Mouse (Mus musculus): ENCODE results near the gene Fbxl18. TPM values are rescaled to one million over a fixed set of nuclear protein-coding genes. Genes with fewer than 3 reads are reported as not detected.

The Fbxl18 gene
- total and polyA plus RNA-seq, 3 experiments = 4.6 to 7.4 TPM; not detected in 1

DNA sequence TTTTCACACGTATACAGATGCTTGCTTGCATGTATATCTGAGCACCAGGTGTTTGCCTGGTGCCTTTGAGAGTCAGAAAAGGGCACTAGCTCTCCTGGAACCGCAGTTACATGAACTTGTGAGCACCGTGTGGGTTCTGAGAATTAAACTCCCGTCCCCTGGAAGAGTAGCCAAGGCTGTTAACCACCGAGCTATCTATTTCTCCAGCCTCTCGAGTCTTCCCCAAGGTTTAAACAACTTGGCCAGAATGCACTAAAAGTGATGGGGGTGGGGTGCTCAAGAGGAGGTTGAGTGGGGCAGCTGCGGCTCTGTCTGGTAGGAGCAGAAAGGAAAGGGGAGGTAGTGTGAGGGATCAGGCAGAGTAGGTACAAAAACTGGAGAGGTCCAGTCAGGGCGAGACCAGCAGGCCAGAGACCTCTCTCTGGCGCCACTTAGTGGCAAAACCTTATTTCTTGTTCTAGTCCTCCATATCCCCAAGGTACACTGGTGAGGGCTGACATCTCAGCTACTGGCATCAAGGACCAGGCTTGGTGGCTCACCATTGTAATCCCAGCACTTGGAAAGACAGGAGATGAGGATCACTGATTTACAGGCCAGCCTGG lies 37.0 kb upstream of the Fbxl18 start:
- peaks cover 4% of the 10 kb centered on the region; the same call in 1 of the 2 replicates for H3K79me2 ChIP-seq (ENCODE audit: control insufficient read depth, insufficient read depth, low read length, poor library complexity)
- H3K36me3 ChIP-seq (ENCODE audit: control insufficient read depth in 1 of 2, insufficient read depth in 2 of 2, low read length in 2 of 2) = peaks cover 0 to 12% of the 10 kb centered on the region in 2 experiments; a peak in 2 of 4 replicates
- H3K4me3 ChIP-seq (ENCODE audit: control insufficient read depth in 1 of 2, insufficient read depth in 1 of 2, low read depth in 2 of 2, low read length in 2 of 2) = peak overlapping the region; percentile 52 to 54
- DNase-seq (ENCODE audit: low read depth, low spot score) = peak; percentile 89
- no peaks in the 10 kb centered on the region for H3K27me3 ChIP-seq (ENCODE audit: control insufficient read depth in 1 of 2, insufficient read depth in 2 of 2, low read length in 2 of 2)
- no peak; a peak in 1 of 4 replicates for TF ChIP-seq POLR2A (IDR thresholded peaks at IDR 0.05; ENCODE audit: control insufficient read depth in 1 of 2, insufficient read depth in 1 of 2, low read depth in 1 of 2, low read length in 2 of 2, poor library complexity in 1 of 2)
- TF ChIP-seq GATA1 (IDR thresholded peaks at IDR 0.05; ENCODE audit: low read depth, low read length) = no peak
- no peak for TF ChIP-seq MAFK (IDR thresholded peaks at IDR 0.05; ENCODE audit: borderline replicate concordance, low read depth, low read length)
- TF ChIP-seq RCOR1 (IDR thresholded peaks at IDR 0.05; ENCODE audit: low read depth, low read length) = no peak
- peak; percentile 30; the same call in 1 of the 2 replicates for TF ChIP-seq MXI1 (IDR thresholded peaks at IDR 0.05; ENCODE audit: low read depth, low read length)
- no peak for TF ChIP-seq MYB (IDR thresholded peaks at IDR 0.05; ENCODE audit: low read depth, low read length)
- peak; percentile 92 for TF ChIP-seq SMC3 (IDR thresholded peaks at IDR 0.05; ENCODE audit: low read depth, low read length)
- TF ChIP-seq EP300 (IDR thresholded peaks at IDR 0.05; ENCODE audit: low read depth in 1 of 2, low read length in 2 of 2) = peak in 1 of 2 experiments; percentile 63; a peak in 2 of 4 replicates
- TF ChIP-seq NELFE (IDR thresholded peaks at IDR 0.05; ENCODE audit: low read depth, low read length) = peak; percentile 22; the same call in 1 of the 2 replicates
- no peak for TF ChIP-seq E2F4 (IDR thresholded peaks at IDR 0.05; ENCODE audit: borderline replicate concordance, low read depth, low read length)
- TF ChIP-seq SIN3A (IDR thresholded peaks at IDR 0.05; ENCODE audit: low read length) = peak; percentile 50
- TF ChIP-seq CTCF (IDR thresholded peaks at IDR 0.05 in 2 of 3, conservative IDR thresholded peaks at IDR 0.05 in 1 of 3; ENCODE audit: control insufficient read depth in 1 of 3, insufficient read depth in 1 of 3, low read depth in 2 of 3, low read length in 3 of 3, poor library complexity in 1 of 3, severe bottlenecking in 1 of 3) = peak; percentile 69 to 78 (median 69)
- TF ChIP-seq RAD21 (IDR thresholded peaks at IDR 0.05; ENCODE audit: low read depth, low read length) = peak; percentile 82
- TF ChIP-seq TCF12 (IDR thresholded peaks at IDR 0.05; ENCODE audit: low read depth, low read length) = peak; percentile 45; the same call in 1 of the 2 replicates
- TF ChIP-seq ETS1 (IDR thresholded peaks at IDR 0.05; ENCODE audit: low read depth, low read length) = peak; percentile 12; the same call in 1 of the 2 replicates
- no peak for TF ChIP-seq CHD2 (IDR thresholded peaks at IDR 0.05; ENCODE audit: low read length)
- no peak for TF ChIP-seq MAX (IDR thresholded peaks at IDR 0.05; ENCODE audit: low read length)
- TF ChIP-seq CHD1 (IDR thresholded peaks at IDR 0.05; ENCODE audit: low read depth, low read length) = no peak
- TF ChIP-seq BHLHE40 (IDR thresholded peaks at IDR 0.05; ENCODE audit: borderline replicate concordance, low read depth, low read length) = no peak
- peak; percentile 59; the same call in 1 of the 2 replicates for TF ChIP-seq ZNF384 (IDR thresholded peaks at IDR 0.05; ENCODE audit: low read depth, low read length)
- no peak for TF ChIP-seq POLR2AphosphoS5 (IDR thresholded peaks at IDR 0.05; ENCODE audit: borderline replicate concordance, low read depth, low read length)
- TF ChIP-seq TBP (IDR thresholded peaks at IDR 0.05; ENCODE audit: low read depth, low read length) = peak; percentile 72
- no peak for TF ChIP-seq MEF2A (IDR thresholded peaks at IDR 0.05; ENCODE audit: extremely low read depth, insufficient replicate concordance, low read depth, low read length, poor library complexity, severe bottlenecking)
- peak; percentile 89 for TF ChIP-seq ZC3H11A (IDR thresholded peaks at IDR 0.05; ENCODE audit: low read depth, low read length)
- peak; percentile 65 for TF ChIP-seq TAL1 (IDR thresholded peaks at IDR 0.05; ENCODE audit: low read length)
- no peak; the same call in 1 of the 2 replicates for TF ChIP-seq HCFC1 (IDR thresholded peaks at IDR 0.05; ENCODE audit: low read depth, low read length)
- TF ChIP-seq ELF1 (IDR thresholded peaks at IDR 0.05; ENCODE audit: low read depth, low read length) = 0 out of 2 replicates have a peak, but pooled peaks have one; percentile 19
- TF ChIP-seq UBTF (IDR thresholded peaks at IDR 0.05; ENCODE audit: borderline replicate concordance, insufficient read depth, low read depth, low read length) = no peak
- H3K27ac ChIP-seq (ENCODE audit: control insufficient read depth, low read depth, low read length) = peak overlapping the region; percentile 59
- H3K9ac ChIP-seq (ENCODE audit: control insufficient read depth, low read depth, low read length, poor library complexity, severe bottlenecking) = peak overlapping the region; percentile 71
- peaks cover 0 to 27% of the 10 kb centered on the region in 2 experiments; a peak in 2 of 4 replicates for H3K4me1 ChIP-seq (ENCODE audit: control insufficient read depth in 1 of 2, insufficient read depth in 2 of 2, low read length in 2 of 2)
- no peaks in the 10 kb centered on the region for H3K9me3 ChIP-seq (replicated peaks; ENCODE audit: insufficient read depth, low read length)
